Mouse (Mus musculus): ENCODE results near the gene Lrrc17.
"Not testable (repeated sequence)": the region's sequence is repeated elsewhere in the genome, so short reads cannot be mapped to it uniquely, and the experiment has no call there.

Lrrc17 gene

GRCm38 (mm10) chr5:21610996-21611395 is 67.6 kb downstream of the Lrrc17 start:
- DNase-seq: no peak

GRCm38 (mm10) chr5:21614299-21614698 is 70.9 kb downstream of the Lrrc17 start:
- DNase-seq: not testable (repeated sequence)

- no peak for DNase-seq
These were observed 73.2 kb downstream of the Lrrc17 start for GRCm38 (mm10) chr5:21616450-21617009.
